Mouse (Mus musculus) effector memory CD4-positive, alpha-beta T cell, adult 5 months (primary cell): ENCODE data around the gene Gm9736. TPM values are rescaled to one million over a fixed set of nuclear protein-coding genes. Genes with fewer than 3 reads are reported as not detected.

Experiments used
- polyA plus RNA-seq: library from polyadenylated mRNA; unstranded; fragments of 100-300 nt; shearing (Covaris generic); gene quantifications from one replicate; pipeline ENCODE4 v1.2.1, GENCODE M21; 2017

Gm9736 gene
- polyA plus RNA-seq = not detected

GRCm38 (mm10) chr10:77751254-77751653 lies at the start of gene Gm9736:
Gene Gm9736 (minus strand): TSS chr10:77751354.

GRCm38 (mm10) chr10:77798921-77799508 lies 47.9 kb upstream of the Gm9736 start, which contains the start of gene Gm19668:
Gene Gm19668 (minus strand): TSS chr10:77799133.

GRCm38 (mm10) chr10:77794976-77795375 lies 43.8 kb upstream of the Gm9736 start, which contains the start of gene Gm9639:
Gene Gm9639 (minus strand): TSS chr10:77795076.

DNA sequence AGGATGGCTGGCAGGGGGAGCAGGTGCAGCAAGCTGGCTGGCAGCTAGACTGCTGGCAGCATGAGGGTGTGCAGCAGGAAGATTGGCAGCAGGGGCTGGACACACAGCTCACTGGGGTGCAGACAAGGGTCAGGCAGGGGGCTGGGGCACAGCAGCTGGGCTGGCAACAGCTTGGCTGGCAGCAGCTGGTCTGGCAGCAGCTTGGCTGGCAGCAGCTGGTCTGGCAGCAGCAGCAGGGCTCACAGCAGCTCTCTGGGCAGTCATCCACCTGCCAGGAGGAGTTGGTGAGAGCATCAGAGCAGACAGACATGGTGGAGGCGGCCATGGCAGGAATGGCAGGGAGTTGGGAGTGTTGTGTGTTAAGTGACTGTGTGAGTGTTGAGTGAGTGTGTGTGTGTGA lies 36.7 kb upstream of the Gm9736 start, which contains the start of gene Gm7137:
Gene Gm7137 (minus strand): TSS at position 325 of the 400 bp plus-strand sequence.

DNA sequence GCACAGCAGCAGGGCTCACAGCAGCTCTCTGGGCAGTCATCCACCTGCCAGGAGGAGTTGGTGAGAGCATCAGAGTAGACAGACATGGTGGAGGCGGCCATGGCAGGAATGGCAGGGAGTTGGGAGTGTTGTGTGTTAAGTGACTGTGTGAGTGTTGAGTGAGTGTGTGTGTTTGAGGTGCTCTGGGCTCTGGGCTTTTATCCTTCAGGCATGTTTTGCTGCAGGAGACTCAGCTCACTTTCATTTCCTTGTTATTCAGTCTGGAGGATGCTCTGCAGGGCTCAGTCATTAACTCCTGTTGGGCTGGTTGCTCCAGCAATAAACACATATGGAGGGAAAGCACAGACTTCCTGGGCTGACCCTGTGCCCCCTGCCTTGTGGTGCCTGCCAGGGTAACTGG lies 31.3 kb upstream of the Gm9736 start, which contains the start of gene Gm3250:
Gene Gm3250 (minus strand): TSS at position 101 of the 400 bp plus-strand sequence.

DNA sequence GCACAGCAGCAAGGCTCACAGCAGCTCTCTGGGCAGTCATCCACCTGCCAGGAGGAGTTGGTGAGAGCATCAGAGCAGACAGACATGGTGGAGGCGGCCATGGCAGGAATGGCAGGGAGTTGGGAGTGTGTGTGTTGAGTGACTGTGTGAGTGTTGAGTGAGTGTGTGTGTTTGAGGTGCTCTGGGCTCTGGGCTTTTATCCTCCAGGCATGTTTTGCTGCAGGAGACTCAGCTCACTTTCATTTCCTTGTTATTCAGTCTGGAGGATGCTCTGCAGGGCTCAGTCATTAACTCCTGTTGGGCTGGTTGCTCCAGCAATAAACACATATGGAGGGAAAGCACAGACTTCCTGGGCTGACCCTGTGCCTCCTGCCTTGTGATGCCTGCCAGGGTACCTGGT lies 25.7 kb upstream of the Gm9736 start, which contains the start of gene Gm7138:
Gene Gm7138 (minus strand): TSS at position 101 of the 400 bp plus-strand sequence.

DNA sequence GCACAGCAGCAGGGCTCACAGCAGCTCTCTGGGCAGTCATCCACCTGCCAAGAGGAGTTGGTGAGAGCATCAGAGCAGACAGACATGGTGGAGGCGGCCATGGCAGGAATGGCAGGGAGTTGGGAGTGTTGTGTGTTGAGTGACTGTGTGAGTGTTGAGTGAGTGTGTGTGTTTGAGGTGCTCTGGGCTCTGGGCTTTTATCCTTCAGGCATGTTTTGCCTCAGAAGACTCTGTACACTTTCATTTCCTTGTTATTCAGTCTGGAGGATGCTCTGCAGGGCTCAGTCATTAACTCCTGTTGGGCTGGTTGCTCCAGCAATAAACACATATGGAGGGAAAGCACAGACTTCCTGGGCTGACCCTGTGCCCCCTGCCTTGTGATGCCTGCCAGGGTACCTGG lies 20.1 kb upstream of the Gm9736 start, which contains the start of gene Gm3238:
Gene Gm3238 (minus strand): TSS at position 101 of the 400 bp plus-strand sequence.

GRCm38 (mm10) chr10:77759582-77759981 lies 8.4 kb upstream of the Gm9736 start, which contains the start of gene Gm3233:
Gene Gm3233 (minus strand): TSS chr10:77759682.

DNA sequence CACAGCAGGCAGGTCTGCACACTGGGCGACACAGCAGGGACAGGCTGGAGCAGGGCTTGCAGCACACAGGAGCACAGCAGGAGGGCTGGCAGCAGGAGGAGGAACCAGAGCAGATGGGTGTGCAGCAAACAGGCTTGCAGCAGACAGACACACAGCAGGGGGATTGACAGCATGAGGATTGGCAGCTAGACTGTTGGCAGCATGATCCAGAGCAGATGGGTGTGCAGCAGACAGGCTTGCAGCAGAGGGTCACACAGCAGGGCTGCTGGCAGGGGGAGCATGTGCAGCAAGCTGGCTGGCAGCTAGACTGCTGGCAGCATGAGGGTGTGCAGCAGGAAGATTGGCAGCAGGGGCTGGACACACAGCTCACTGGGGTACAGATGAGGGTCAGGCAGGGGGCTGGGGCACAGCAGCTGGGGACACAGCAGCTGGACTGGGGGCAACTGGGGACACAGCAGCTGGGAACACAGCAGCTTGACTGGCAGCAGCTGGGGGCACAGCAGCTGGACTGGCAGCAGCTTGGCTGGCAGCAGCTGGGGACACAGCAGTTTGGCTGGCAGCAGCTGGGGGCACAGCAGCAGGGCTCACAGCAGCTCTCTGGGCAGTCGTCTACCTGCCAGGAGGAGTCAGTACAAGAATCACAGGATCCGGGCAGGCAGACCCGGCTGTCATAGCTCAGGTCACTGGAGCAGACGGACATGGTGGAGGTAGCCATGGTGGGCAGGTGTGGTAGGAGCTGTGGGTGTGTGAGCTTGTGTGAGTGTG lies 9.0 kb downstream of the Gm9736 start, which contains the start of gene Gm18596:
Gene Gm18596 (minus strand): TSS at position 715 of the 765 bp plus-strand sequence.

GRCm38 (mm10) chr10:77726186-77726585 lies 25.0 kb downstream of the Gm9736 start, which contains the start of gene Gm10100:
Gene Gm10100 (plus strand): TSS chr10:77726486.

GRCm38 (mm10) chr10:77720299-77720698 lies 30.9 kb downstream of the Gm9736 start, which contains the start of gene Krtap12-1:
Gene Krtap12-1 (plus strand): TSS chr10:77720599.

GRCm38 (mm10) chr10:77715507-77715906 lies 35.6 kb downstream of the Gm9736 start, which contains the start of gene Gm10142:
Gene Gm10142 (plus strand): TSS chr10:77715807.

DNA sequence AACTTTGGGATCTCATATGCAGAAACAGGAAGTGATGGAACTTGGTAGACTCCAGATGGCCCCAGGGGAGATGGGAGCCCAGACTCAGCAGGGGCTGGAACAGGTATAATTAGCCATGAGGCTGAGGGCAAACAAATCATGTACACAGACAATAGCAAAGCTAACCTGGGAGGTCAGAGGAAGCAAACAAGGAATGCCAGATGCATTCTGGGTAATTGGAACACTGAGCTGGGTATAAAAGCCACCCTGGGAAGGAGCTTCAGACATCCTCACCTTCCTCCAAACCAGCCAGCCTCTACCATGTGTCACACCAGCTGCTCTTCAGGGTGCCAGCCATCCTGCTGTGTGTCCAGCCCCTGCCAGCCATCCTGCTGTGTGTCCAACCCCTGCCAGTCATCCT lies 40.0 kb downstream of the Gm9736 start, which contains the start of gene Gm10024:
Gene Gm10024 (plus strand): TSS at position 301 of the 400 bp plus-strand sequence.

DNA sequence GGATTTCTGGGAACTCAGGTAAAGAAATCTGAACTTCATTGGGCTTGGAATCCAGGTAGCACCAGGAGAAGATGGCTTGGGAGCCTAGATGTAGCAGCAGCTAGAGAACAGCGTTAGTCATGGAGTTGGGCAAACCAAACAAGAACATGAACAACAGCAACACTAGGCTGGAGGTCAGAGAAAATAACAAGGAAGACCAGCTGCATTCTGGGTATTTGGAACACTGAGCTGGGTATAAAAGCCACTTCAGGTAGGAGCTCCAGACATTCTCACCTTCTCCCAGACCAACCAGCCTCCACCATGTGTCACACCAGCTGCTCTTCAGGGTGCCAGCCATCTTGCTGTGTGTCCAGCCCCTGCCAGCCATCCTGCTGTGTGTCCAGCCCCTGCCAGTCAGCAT lies 44.8 kb downstream of the Gm9736 start, which contains the start of gene Gm10272:
Gene Gm10272 (plus strand): TSS at position 301 of the 400 bp plus-strand sequence.

Other genes with a start within 250 kb of the Gm9736 start
- 23.3 TPM for gene Fam207a, start 235.6 kb downstream of the Gm9736 start, polyA plus RNA-seq
- 547 TPM for gene Itgb2, start 221.1 kb downstream of the Gm9736 start, polyA plus RNA-seq
- gene Pttg1ip, start 169.6 kb downstream of the Gm9736 start, polyA plus RNA-seq = 86.6 TPM
- 103 TPM for gene Sumo3, start 145.3 kb downstream of the Gm9736 start, polyA plus RNA-seq
- not detected for gene Gm49325, start 145.2 kb downstream of the Gm9736 start, polyA plus RNA-seq
- gene Ube2g2, start 129.1 kb downstream of the Gm9736 start, polyA plus RNA-seq = 54.5 TPM
- 0.70 TPM for gene Tspear, start 64.8 kb downstream of the Gm9736 start, polyA plus RNA-seq
- not detected for gene Gm19402, start 60.6 kb downstream of the Gm9736 start, polyA plus RNA-seq
- not detected for gene Gm9508, start 54.1 kb downstream of the Gm9736 start, polyA plus RNA-seq
- gene Gm10272, start 44.7 kb downstream of the Gm9736 start, polyA plus RNA-seq = not detected
- gene Gm10024, start 39.9 kb downstream of the Gm9736 start, polyA plus RNA-seq = not detected
- not detected for gene Gm10142, start 35.5 kb downstream of the Gm9736 start, polyA plus RNA-seq
- gene Krtap12-1, start 30.8 kb downstream of the Gm9736 start, polyA plus RNA-seq = not detected
- gene Gm10100, start 24.9 kb downstream of the Gm9736 start, polyA plus RNA-seq = not detected
- gene Gm18596, start 8.7 kb downstream of the Gm9736 start, polyA plus RNA-seq = not detected
- not detected for gene Gm3233, start 8.3 kb upstream of the Gm9736 start, polyA plus RNA-seq
- not detected for gene Gm3238, start 20.0 kb upstream of the Gm9736 start, polyA plus RNA-seq
- gene Gm7138, start 25.6 kb upstream of the Gm9736 start, polyA plus RNA-seq = not detected
- not detected for gene Gm3250, start 31.2 kb upstream of the Gm9736 start, polyA plus RNA-seq
- not detected for gene Gm7137, start 36.8 kb upstream of the Gm9736 start, polyA plus RNA-seq
- not detected for gene Gm9639, start 43.7 kb upstream of the Gm9736 start, polyA plus RNA-seq
- gene Gm19668, start 47.8 kb upstream of the Gm9736 start, polyA plus RNA-seq = not detected
- not detected for gene Gm9507, start 60.5 kb upstream of the Gm9736 start, polyA plus RNA-seq
- not detected for gene Gm2696, start 63.3 kb upstream of the Gm9736 start, polyA plus RNA-seq
- not detected for gene Krtap10-4, start 75.7 kb upstream of the Gm9736 start, polyA plus RNA-seq
- not detected for gene Krtap10-10, start 84.6 kb upstream of the Gm9736 start, polyA plus RNA-seq
- gene Gm36176, start 95.4 kb upstream of the Gm9736 start, polyA plus RNA-seq = not detected
- gene Gm10318, start 101.5 kb upstream of the Gm9736 start, polyA plus RNA-seq = not detected
- not detected for gene Gm3285, start 110.6 kb upstream of the Gm9736 start, polyA plus RNA-seq
- gene Lrrc3, start 151.2 kb upstream of the Gm9736 start, polyA plus RNA-seq = not detected
- gene Trpm2, start 219.2 kb upstream of the Gm9736 start, polyA plus RNA-seq = 0.74 TPM
- 7.1 TPM for gene 1810043G02Rik, start 227.2 kb upstream of the Gm9736 start, polyA plus RNA-seq